Mouse (Mus musculus) ES-E14 (cell line): ENCODE results near the gene Fastkd5. TPM values are rescaled to one million over a fixed set of nuclear protein-coding genes. Genes with fewer than 3 reads are reported as not detected.

Experiments
- DNase-seq: peaks from one replicate; pipeline ENCODE4 v3.0.0-alpha.2; 2013; ENCODE audit warnings: low read depth, low spot score
- H3K27ac ChIP-seq: 2 replicates; pipeline ENCODE4 v1.5.1; 2012; ENCODE audit warnings: low read depth, mild to moderate bottlenecking, low read length, moderate library complexity, mixed read lengths; ENCODE audit not compliant: poor library complexity, insufficient read depth, severe bottlenecking
- H3K36me3 ChIP-seq: 2 replicates; pipeline ENCODE4 v1.6.1; 2012; ENCODE audit warnings: mild to moderate bottlenecking, low read length, moderate library complexity, mixed read lengths; ENCODE audit not compliant: control insufficient read depth, poor library complexity, insufficient read depth, severe bottlenecking
- H3K4me1 ChIP-seq, 2 experiments: fragments of 150-350 bp in 1 of 2; sonication (generic) in 1 of 2; 2 replicates each; pipeline ENCODE4 v1.6.1; 2012; ENCODE audit warnings: low read length in 2 of 2, mild to moderate bottlenecking in 1 of 2, mixed read lengths in 1 of 2; ENCODE audit not compliant: control insufficient read depth in 2 of 2, insufficient read depth in 2 of 2, poor library complexity in 1 of 2
- H3K4me3 ChIP-seq, 2 experiments: fragments of 150-350 bp in 1 of 2; sonication (generic) in 1 of 2; 2 replicates each; pipeline ENCODE4 v1.5.1; 2012; ENCODE audit warnings: low read length in 2 of 2, low read depth in 1 of 2, mild to moderate bottlenecking in 1 of 2, mixed read lengths in 1 of 2; ENCODE audit not compliant: insufficient read depth in 1 of 2, poor library complexity in 1 of 2, severe bottlenecking in 1 of 2
- H3K9ac ChIP-seq: 2 replicates; pipeline ENCODE4 v1.6.1; 2012; ENCODE audit warnings: low read depth, mild to moderate bottlenecking, low read length, mixed read lengths; ENCODE audit not compliant: poor library complexity, insufficient read depth, severe bottlenecking
- H3K9me3 ChIP-seq: fragments of 150-350 bp; sonication (generic); 2 replicates; pipeline ENCODE4 v1.6.1; 2012; ENCODE audit warnings: low read depth, mild to moderate bottlenecking, low read length; ENCODE audit not compliant: control insufficient read depth, insufficient read depth
- CHD2 ChIP-seq: IDR thresholded peaks from 2 replicates; pipeline ENCODE4 v1.6.1; 2014; ENCODE audit warnings: mild to moderate bottlenecking, low read depth, low read length, inconsistent platforms
- HCFC1 ChIP-seq: IDR thresholded peaks from 2 replicates; pipeline ENCODE4 v1.6.1; 2012; ENCODE audit warnings: low read length, inconsistent platforms, borderline replicate concordance; ENCODE audit not compliant: insufficient read depth
- MAFK ChIP-seq: IDR thresholded peaks from 2 replicates; pipeline ENCODE4 v1.6.1; 2014; ENCODE audit warnings: mild to moderate bottlenecking, low read depth, low read length, inconsistent platforms; ENCODE audit not compliant: insufficient read depth
- ZC3H11A ChIP-seq: IDR thresholded peaks from 2 replicates; pipeline ENCODE4 v1.6.1; 2012; ENCODE audit warnings: low read depth, mild to moderate bottlenecking, inconsistent platforms, low read length, borderline replicate concordance
- ZNF384 ChIP-seq: IDR thresholded peaks from 2 replicates; pipeline ENCODE4 v1.6.1; 2012; ENCODE audit warnings: low read depth, low read length, inconsistent platforms
- in situ Hi-C, 2 experiments: fragments of 600-800 bp; cut with MboI; formaldehyde crosslinking; loops; one replicate each; pipeline ENCODE4 v1.15.1; 2025; ENCODE audit warnings: low sequenced_read_pairs in 2 of 2, inconsistent platforms in 1 of 2; ENCODE audit not compliant: unreplicated experiment in 2 of 2
- total RNA-seq: library from RNA; depleted of rRNA; stranded (reverse); fragments of 300-350 nt; gene quantifications from 2 replicates; pipeline ENCODE4 v1.2.3, GENCODE M21; 2012

Fastkd5 gene
- total RNA-seq, 1 experiment = 22.0 TPM

DNA sequence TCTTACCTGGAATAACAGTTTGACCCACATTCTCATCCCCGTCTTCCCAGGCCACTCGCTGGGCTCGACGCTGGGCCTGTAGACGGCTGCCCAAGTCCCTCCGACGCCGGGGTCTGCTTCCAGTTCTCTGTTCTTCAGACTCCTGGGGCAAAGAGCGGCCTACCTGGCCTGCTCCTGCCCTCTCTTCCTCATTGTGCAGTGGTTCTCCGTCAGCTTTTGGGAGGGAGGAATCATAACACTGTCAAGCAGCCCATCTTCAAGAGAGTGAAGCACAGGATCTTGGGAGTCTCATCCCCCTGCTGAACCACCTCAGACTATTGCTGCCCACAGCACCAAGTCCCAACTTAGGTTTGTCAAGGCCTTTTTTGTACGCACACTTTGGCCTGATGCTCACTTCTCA, 33.5 kb upstream of the Fastkd5 start:
- no peak for DNase-seq
- no peak for TF ChIP-seq CHD2
- no peak for TF ChIP-seq ZNF384
- TF ChIP-seq ZC3H11A = no peak
- no peak for TF ChIP-seq MAFK
- TF ChIP-seq HCFC1 = no peak
- no peaks in the 10 kb centered on the region for H3K9me3 ChIP-seq
- peaks cover 0 to 2% of the 10 kb centered on the region in 2 experiments; a peak in 1 of 4 replicates for H3K4me1 ChIP-seq
- peak overlapping the region; percentile 98 for H3K9ac ChIP-seq
- peak overlapping the region; percentile 86 to 89; a peak in 1 of 4 replicates for H3K4me3 ChIP-seq
- H3K27ac ChIP-seq = no peak overlapping the region
- H3K36me3 ChIP-seq = peaks cover 11% of the 10 kb centered on the region
- in situ Hi-C loops = no loop called here

GRCm38 (mm10) chr2:130658530-130658929, 28.7 kb upstream of the Fastkd5 start:
- Histone ChIP-seq H3K36me3 (peaks cover 38% of the 10 kb centered on the region), H3K4me1 (no peaks in the 10 kb centered on the region), H3K9ac (no peak overlapping the region), H3K4me3 (no peak overlapping the region), H3K27ac (no peak overlapping the region), H3K9me3 (no peaks in the 10 kb centered on the region)
- DNase-seq = no peak
- TF ChIP-seq MAFK (no peak), ZNF384 (no peak), CHD2 (no peak), ZC3H11A (no peak), HCFC1 (no peak)
- in situ Hi-C loops = no loop called here

DNA sequence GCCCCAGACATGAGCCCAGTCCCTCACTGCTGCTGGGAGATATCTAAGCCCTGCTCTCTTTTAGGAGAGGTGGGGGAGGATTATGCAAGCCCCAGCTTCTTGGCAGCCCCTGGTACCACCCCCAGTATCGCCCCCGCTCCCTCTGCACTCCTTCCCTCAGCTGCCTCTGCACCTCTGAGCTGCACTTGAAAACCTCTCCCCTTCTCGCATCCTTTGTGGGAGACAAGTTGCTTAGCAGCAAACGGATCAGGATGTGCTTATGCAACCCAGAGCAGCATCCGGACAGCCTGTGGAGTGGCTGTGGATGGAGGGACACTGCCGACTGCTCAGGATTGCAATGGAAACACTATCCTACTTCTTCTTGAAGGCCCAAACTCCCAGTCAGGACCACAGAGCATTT, 27.7 kb upstream of the Fastkd5 start:
- no peak overlapping the region for H3K27ac ChIP-seq
- H3K4me3 ChIP-seq = no peak overlapping the region
- no peaks in the 10 kb centered on the region for H3K4me1 ChIP-seq
- H3K36me3 ChIP-seq = peaks cover 42% of the 10 kb centered on the region
- no peaks in the 10 kb centered on the region for H3K9me3 ChIP-seq
- in situ Hi-C loops = no loop called here
- no peak overlapping the region for H3K9ac ChIP-seq
- no peak for TF ChIP-seq HCFC1
- TF ChIP-seq CHD2 = no peak
- TF ChIP-seq ZC3H11A = no peak
- TF ChIP-seq MAFK = no peak
- TF ChIP-seq ZNF384 = no peak
- no peak for DNase-seq

DNA sequence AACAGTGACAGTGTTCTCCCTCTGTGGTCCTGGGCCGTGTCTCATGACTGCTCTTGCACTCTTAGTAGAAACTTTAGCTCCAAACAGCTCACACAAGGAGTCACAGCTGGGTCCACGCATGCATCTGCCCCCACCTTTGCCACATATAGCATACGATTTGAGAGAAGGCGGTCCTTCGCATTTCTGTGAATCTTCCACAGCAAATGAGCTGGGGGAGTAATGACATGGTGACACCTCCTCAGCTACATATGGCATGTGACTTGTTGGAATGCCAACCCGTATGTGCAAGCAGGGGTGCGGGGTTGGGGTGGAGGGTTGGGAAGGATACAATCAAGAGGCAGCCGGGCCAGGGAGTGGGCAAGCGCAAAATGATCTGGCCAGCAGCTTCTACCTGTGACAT, 26.7 kb upstream of the Fastkd5 start:
- no peak overlapping the region for H3K9ac ChIP-seq
- DNase-seq = no peak
- TF ChIP-seq CHD2 (no peak), HCFC1 (no peak), ZNF384 (no peak), ZC3H11A (no peak), MAFK (no peak)
- no peak overlapping the region for H3K27ac ChIP-seq
- in situ Hi-C loops = no loop called here
- no peak overlapping the region for H3K4me3 ChIP-seq
- H3K36me3 ChIP-seq = peaks cover 39% of the 10 kb centered on the region
- H3K9me3 ChIP-seq = no peaks in the 10 kb centered on the region
- H3K4me1 ChIP-seq = no peaks in the 10 kb centered on the region

GRCm38 (mm10) chr2:130655660-130656339, 26.0 kb upstream of the Fastkd5 start:
- Histone ChIP-seq H3K4me1 (no peaks in the 10 kb centered on the region), H3K27ac (no peak overlapping the region), H3K4me3 (no peak overlapping the region), H3K9ac (no peak overlapping the region), H3K9me3 (no peaks in the 10 kb centered on the region), H3K36me3 (peaks cover 36% of the 10 kb centered on the region)
- TF ChIP-seq HCFC1 (no peak), ZC3H11A (no peak), ZNF384 (no peak), MAFK (no peak), CHD2 (no peak)
- in situ Hi-C loops = no loop called here
- no peak for DNase-seq
